ENCODE assay signal across 11 mouse cellular contexts in genomic region chr9:28289696-28290330, GRCm38 (mm10).
DNase-seq lines count a peak whose midpoint lies in the region; ATAC-seq and TF ChIP-seq lines count a peak whose summit lies in the region.
"Had no signal": no experiment of that assay in that cellular context is flagged by ENCODE, and none has a peak within 500 bp of the region (broad histone marks: within the 10 kb centered on the region; RNA-seq: fewer than 3 reads in every experiment).

No protein-coding gene starts in this region.

- ATAC-seq in hindbrain, postnatal 0 days, result no peak
- peak; percentile 74 for ATAC-seq in intestine, embryonic 15.5 days
- ATAC-seq in liver, embryonic 11.5 days (replicated peaks; ENCODE audit: low FRiP score), result no peak

- no peaks in the 10 kb centered on the region for H3K27me3 ChIP-seq in hindbrain, postnatal 0 days (ENCODE audit: insufficient read depth, low read length)
- no peaks in the 10 kb centered on the region for H3K27me3 ChIP-seq in hindbrain, embryonic 10.5 days (ENCODE audit: insufficient read depth, poor library complexity, severe bottlenecking)
- H3K27me3 ChIP-seq in cerebellum, adult 2 months (ENCODE audit: control insufficient read depth, insufficient read depth, low read length), result no peaks in the 10 kb centered on the region
- no peaks in the 10 kb centered on the region for H3K27me3 ChIP-seq in intestine, embryonic 15.5 days (replicated peaks)
- no peaks in the 10 kb centered on the region for H3K27me3 ChIP-seq in liver, embryonic 11.5 days (replicated peaks; ENCODE audit: control insufficient read depth, insufficient read depth, low read length)

- no peaks in the 10 kb centered on the region for H3K36me3 ChIP-seq in hindbrain, postnatal 0 days (ENCODE audit: insufficient read depth, low read length)
- H3K36me3 ChIP-seq in hindbrain, embryonic 10.5 days, result no peaks in the 10 kb centered on the region
- no peaks in the 10 kb centered on the region for H3K36me3 ChIP-seq in intestine, embryonic 15.5 days
- no peaks in the 10 kb centered on the region for H3K36me3 ChIP-seq in liver, embryonic 11.5 days (ENCODE audit: control insufficient read depth, insufficient read depth, low read length)
- H3K36me3 ChIP-seq: limb, embryonic 13.5 days had no signal

- no peak overlapping the region for H3K27ac ChIP-seq in hindbrain, postnatal 0 days
- no peak overlapping the region for H3K27ac ChIP-seq in hindbrain, embryonic 10.5 days
- H3K27ac ChIP-seq in cerebellum, adult 2 months (ENCODE audit: insufficient read depth, low read length), result peak overlapping the region; percentile 33; the same call in 1 of the 2 replicates
- H3K27ac ChIP-seq in intestine, embryonic 15.5 days, result no peak overlapping the region
- no peak overlapping the region for H3K27ac ChIP-seq in liver, embryonic 11.5 days (ENCODE audit: low read depth, low read length)
- H3K27ac ChIP-seq: limb, embryonic 13.5 days had no signal

- DNase-seq in hindbrain, postnatal 0 days (ENCODE audit: low spot score), result peak; percentile 42
- no peak for DNase-seq in hindbrain, embryonic 10.5 days (ENCODE audit: low spot score)
- DNase-seq in ZHBTc4 (ENCODE audit: low read depth, low spot score), result peak; percentile 9
- peak; percentile 42 to 76 for DNase-seq in cerebellum, adult 2 months
- no peak for DNase-seq in liver, embryonic 11.5 days (ENCODE audit: low spot score)
- no peak for DNase-seq in gastrocnemius, postnatal 10 days
- no peak for DNase-seq in natural killer cell, adult 2 months (ENCODE audit: low spot score in 2 of 2)
- DNase-seq: kidney, adult 18-20 months had no signal

- no peaks in the 10 kb centered on the region for H3K9me3 ChIP-seq in hindbrain, postnatal 0 days (ENCODE audit: low read length)
- H3K9me3 ChIP-seq in hindbrain, embryonic 10.5 days, result peaks cover 6% of the 10 kb centered on the region; the same call in 1 of the 2 replicates
- H3K9me3 ChIP-seq in intestine, embryonic 15.5 days, result no peaks in the 10 kb centered on the region
- no peaks in the 10 kb centered on the region for H3K9me3 ChIP-seq in liver, embryonic 11.5 days (ENCODE audit: control insufficient read depth, low read length)

- no peak overlapping the region for H3K4me2 ChIP-seq in hindbrain, postnatal 0 days (ENCODE audit: low read depth, low read length)
- H3K4me2 ChIP-seq in intestine, embryonic 15.5 days (replicated peaks), result no peak overlapping the region
- no peak overlapping the region for H3K4me2 ChIP-seq in liver, embryonic 11.5 days
- H3K4me2 ChIP-seq: limb, embryonic 13.5 days had no signal

- peaks cover 2% of the 10 kb centered on the region; the same call in 1 of the 2 replicates for H3K4me1 ChIP-seq in hindbrain, postnatal 0 days (ENCODE audit: insufficient read depth, low read length)
- H3K4me1 ChIP-seq in hindbrain, embryonic 10.5 days (replicated peaks), result peaks cover 6% of the 10 kb centered on the region
- H3K4me1 ChIP-seq in cerebellum, adult 2 months (ENCODE audit: control insufficient read depth, insufficient read depth, low read length), result peaks cover 11% of the 10 kb centered on the region; the same call in 1 of the 2 replicates
- no peaks in the 10 kb centered on the region for H3K4me1 ChIP-seq in intestine, embryonic 15.5 days (replicated peaks)
- H3K4me1 ChIP-seq in liver, embryonic 11.5 days (replicated peaks; ENCODE audit: control insufficient read depth, insufficient read depth, low read length), result no peaks in the 10 kb centered on the region
- H3K4me1 ChIP-seq: limb, embryonic 13.5 days had no signal

- no peak for TF ChIP-seq POLR2A in cerebellum, adult 2 months (IDR thresholded peaks at IDR 0.05; ENCODE audit: borderline replicate concordance, insufficient read depth, low read length)

- no peak overlapping the region for H3K4me3 ChIP-seq in hindbrain, postnatal 0 days (ENCODE audit: low read length)
- no peak overlapping the region for H3K4me3 ChIP-seq in hindbrain, embryonic 10.5 days
- no peak overlapping the region for H3K4me3 ChIP-seq in cerebellum, adult 2 months (replicated peaks; ENCODE audit: insufficient read depth, low read depth, low read length)
- H3K4me3 ChIP-seq in intestine, embryonic 15.5 days (replicated peaks), result no peak overlapping the region
- H3K4me3 ChIP-seq in liver, embryonic 11.5 days (ENCODE audit: low read depth, low read length), result no peak overlapping the region
- H3K4me3 ChIP-seq: erythroblast, embryonic 14.5 days; limb, embryonic 13.5 days had no signal

- no peak for TF ChIP-seq CTCF in hindbrain, postnatal 0 days (IDR thresholded peaks at IDR 0.05; ENCODE audit: low read depth)
- TF ChIP-seq CTCF in cerebellum, adult 2 months (IDR thresholded peaks at IDR 0.05; ENCODE audit: borderline replicate concordance, insufficient read depth, low read depth, low read length), result no peak

- 42% methylated on average over 1 of the region's 1 CpGs for WGBS in hindbrain, postnatal 0 days
- 50% methylated on average over 1 of the region's 1 CpGs for WGBS in hindbrain, embryonic 10.5 days
- WGBS in cerebellum, adult 2 months, result 7% methylated on average over 1 of the region's 1 CpGs
- 64% methylated on average over 1 of the region's 1 CpGs for WGBS in intestine, embryonic 15.5 days
- 24% methylated on average over 1 of the region's 1 CpGs for WGBS in liver, embryonic 11.5 days

- H3K9ac ChIP-seq in hindbrain, postnatal 0 days (replicated peaks; ENCODE audit: low read length), result no peak overlapping the region
- H3K9ac ChIP-seq in intestine, embryonic 15.5 days, result no peak overlapping the region
- no peak overlapping the region for H3K9ac ChIP-seq in liver, embryonic 11.5 days (ENCODE audit: low read depth, low read length)
- H3K9ac ChIP-seq: limb, embryonic 13.5 days had no signal

Comparison
In these comparisons a context has a peak if more than half of its experiments do, and no peak if none do; other contexts are left out.
1. DNase-seq: peak in hindbrain, postnatal 0 days (single experiment), ZHBTc4 (single experiment) and cerebellum, adult 2 months (2 of 2); none in hindbrain, embryonic 10.5 days (single experiment), liver, embryonic 11.5 days (single experiment), gastrocnemius, postnatal 10 days (single experiment) and natural killer cell, adult 2 months (0 of 2).